Mouse (Mus musculus): ENCODE data around the gene Fip1l1. TPM values are rescaled to one million over a fixed set of nuclear protein-coding genes. Genes with fewer than 3 reads are reported as not detected.

Fip1l1 gene
- polyA plus RNA-seq, 1 experiment from 2014 or later: 33.3 TPM

- H3K4me2 ChIP-seq: no peak overlapping the region
- no peaks in the 10 kb centered on the region for H3K27me3 ChIP-seq
- H3K27ac ChIP-seq (replicated peaks): no peak overlapping the region
- peak; percentile 66 for ATAC-seq (ENCODE audit: insufficient read depth)
- no peak overlapping the region for H3K4me3 ChIP-seq (replicated peaks)
- H3K4me1 ChIP-seq (replicated peaks): peaks cover 4% of the 10 kb centered on the region; the same call in 1 of the 2 replicates
- no peak overlapping the region for H3K9ac ChIP-seq
- no peaks in the 10 kb centered on the region for H3K36me3 ChIP-seq (replicated peaks)
- WGBS (ENCODE audit: insufficient replicate concordance): 56% methylated on average over 4 of the region's 4 CpGs
- H3K9me3 ChIP-seq (replicated peaks): no peaks in the 10 kb centered on the region
Measured at GRCm38 (mm10) chr5:74640504-74640903, 105.3 kb downstream of the Fip1l1 start.

- no peak overlapping the region for H3K4me3 ChIP-seq (replicated peaks)
- H3K9me3 ChIP-seq (replicated peaks): no peaks in the 10 kb centered on the region
- 37% methylated on average over 6 of the region's 6 CpGs for WGBS (ENCODE audit: insufficient replicate concordance)
- no peaks in the 10 kb centered on the region for H3K36me3 ChIP-seq (replicated peaks)
- H3K27me3 ChIP-seq: no peaks in the 10 kb centered on the region
- H3K4me2 ChIP-seq: no peak overlapping the region
- H3K4me1 ChIP-seq (replicated peaks): peaks cover 4% of the 10 kb centered on the region; the same call in 1 of the 2 replicates
- ATAC-seq (ENCODE audit: insufficient read depth): peak; percentile 54; the same call in 1 of the 2 replicates
- no peak overlapping the region for H3K27ac ChIP-seq (replicated peaks)
- no peak overlapping the region for H3K9ac ChIP-seq
Measured at GRCm38 (mm10) chr5:74641000-74641399, 105.8 kb downstream of the Fip1l1 start.

- ATAC-seq (ENCODE audit: insufficient read depth): no peak
- Histone ChIP-seq H3K4me2 (no peak overlapping the region), H3K9me3 (replicated peaks) (no peaks in the 10 kb centered on the region), H3K36me3 (replicated peaks) (no peaks in the 10 kb centered on the region), H3K4me1 (replicated peaks) (peaks cover 4% of the 10 kb centered on the region; the same call in 1 of the 2 replicates), H3K9ac (no peak overlapping the region), H3K27ac (replicated peaks) (no peak overlapping the region), H3K27me3 (no peaks in the 10 kb centered on the region), H3K4me3 (replicated peaks) (no peak overlapping the region)
- WGBS (ENCODE audit: insufficient replicate concordance): 78% methylated on average over 2 of the region's 2 CpGs
Measured at GRCm38 (mm10) chr5:74642291-74642690, 107.0 kb downstream of the Fip1l1 start.

- Histone ChIP-seq H3K9me3 (replicated peaks) (no peaks in the 10 kb centered on the region), H3K4me3 (replicated peaks) (peak overlapping the region; percentile 27), H3K27me3 (no peaks in the 10 kb centered on the region), H3K36me3 (replicated peaks) (no peaks in the 10 kb centered on the region), H3K27ac (replicated peaks) (peak overlapping the region; percentile 70), H3K4me2 (peak overlapping the region; percentile 10; the same call in 1 of the 2 replicates), H3K9ac (no peak overlapping the region), H3K4me1 (replicated peaks) (no peaks in the 10 kb centered on the region)
- ATAC-seq (ENCODE audit: insufficient read depth): peak; percentile 76
- 52% methylated on average over 5 of the region's 6 CpGs for WGBS (ENCODE audit: insufficient replicate concordance)
Measured at GRCm38 (mm10) chr5:74647584-74647984, 112.3 kb downstream of the Fip1l1 start.

GRCm38 (mm10) chr5:74648216-74648615, 113.0 kb downstream of the Fip1l1 start:
- H3K36me3 ChIP-seq (replicated peaks): no peaks in the 10 kb centered on the region
- no peak overlapping the region for H3K9ac ChIP-seq
- no peaks in the 10 kb centered on the region for H3K27me3 ChIP-seq
- whole genome bisulfite sequencing (ENCODE audit: insufficient replicate concordance): 57% methylated on average over 9 of the region's 9 CpGs
- peak overlapping the region; percentile 70 for H3K27ac ChIP-seq (replicated peaks)
- peak overlapping the region; percentile 35 for H3K4me2 ChIP-seq
- ATAC-seq (ENCODE audit: insufficient read depth): peak; percentile 40; the same call in 1 of the 2 replicates
- no peaks in the 10 kb centered on the region for H3K9me3 ChIP-seq (replicated peaks)
- no peaks in the 10 kb centered on the region for H3K4me1 ChIP-seq (replicated peaks)
- H3K4me3 ChIP-seq (replicated peaks): peak overlapping the region; percentile 27

Other genes starting within 250 kb of the Fip1l1 start
- gene Scfd2, start 3.7 kb upstream of the Fip1l1 start, polyA plus RNA-seq (2015; fragmentation: Nextera tagmentation; extraction: Ambion mirVana): 9.8 and 10.3 TPM in 2 replicates
- gene Lnx1, start 167.5 kb downstream of the Fip1l1 start, polyA plus RNA-seq (2015; fragmentation: Nextera tagmentation; extraction: Ambion mirVana): 0.06 TPM in 1 of 2 replicates, not detected in the other